In genomic region chr5:124463462-124463861, GRCm38 (mm10) we compare ENCODE assay signal across 16 mouse cellular contexts.
"Had no signal": no experiment of that assay in that cellular context is flagged by ENCODE, and none has a peak within 500 bp of the region (broad histone marks: within the 10 kb centered on the region; RNA-seq: fewer than 3 reads in every experiment).

No protein-coding gene starts in this region.

- H3K9me3 ChIP-seq: liver, embryonic 15.5 days; megakaryocyte, embryonic 14.5 days; midbrain, embryonic 13.5 days; midbrain, embryonic 15.5 days; neural tube, embryonic 12.5 days; stomach, embryonic 15.5 days had no signal

- H3K4me2 ChIP-seq: liver, embryonic 15.5 days; lung, embryonic 14.5 days; midbrain, embryonic 11.5 days; midbrain, embryonic 13.5 days; midbrain, embryonic 15.5 days; neural tube, embryonic 12.5 days; stomach, embryonic 15.5 days had no signal

- ATAC-seq: midbrain, embryonic 13.5 days; midbrain, embryonic 15.5 days had no signal

- H3K27me3 ChIP-seq: liver, embryonic 15.5 days; megakaryocyte, embryonic 14.5 days; midbrain, embryonic 13.5 days; midbrain, embryonic 15.5 days; neural tube, embryonic 12.5 days; stomach, embryonic 15.5 days had no signal

- DNase-seq: lung, adult 18-20 months; lung, embryonic 14.5 days; lung, postnatal 10 days; right cerebral cortex, postnatal 14 days; thymus, adult 2 months; thymus, postnatal 25 days; thymus, postnatal 4 days had no signal

- H3K4me1 ChIP-seq: liver, embryonic 15.5 days; midbrain, embryonic 13.5 days; midbrain, embryonic 15.5 days; neural tube, embryonic 12.5 days; stomach, embryonic 15.5 days had no signal

- H3K27ac ChIP-seq: liver, embryonic 15.5 days; macrophage; midbrain, embryonic 13.5 days; midbrain, embryonic 15.5 days; neural tube, embryonic 12.5 days; stomach, embryonic 15.5 days; stomach, postnatal 0 days had no signal

- H3K4me3 ChIP-seq: liver, embryonic 15.5 days; megakaryocyte, embryonic 14.5 days; midbrain, embryonic 13.5 days; midbrain, embryonic 15.5 days; neural tube, embryonic 12.5 days; stomach, embryonic 15.5 days had no signal

- H3K9ac ChIP-seq: liver, embryonic 15.5 days; lung, embryonic 14.5 days; midbrain, embryonic 13.5 days; midbrain, embryonic 15.5 days; neural tube, embryonic 12.5 days; stomach, embryonic 15.5 days had no signal
